Mouse (Mus musculus) heart, embryonic 12.5 days (tissue): ENCODE results near the gene Chgb. TPM values are rescaled to one million over a fixed set of nuclear protein-coding genes. Genes with fewer than 3 reads are reported as not detected.

Experiments used
- ATAC-seq: fragments of 200-750 bp; cut with Nextera tagmentation; 2 replicates; pipeline ENCODE4 v1.8.0; 2017; ENCODE audit warnings: moderate TSS enrichment, moderate library complexity; ENCODE audit not compliant: insufficient number of reproducible peaks, low FRiP score
- H3K27ac ChIP-seq: fragments of 300-500 bp; sonication (generic); 2 replicates; pipeline ENCODE4 v1.5.1; 2016; ENCODE audit warnings: mild to moderate bottlenecking, moderate library complexity; ENCODE audit not compliant: poor library complexity, severe bottlenecking
- H3K27me3 ChIP-seq: fragments of 300-500 bp; sonication (generic); replicated peaks from 2 replicates; pipeline ENCODE4 v1.6.1; 2016; ENCODE audit warnings: mild to moderate bottlenecking, moderate library complexity
- H3K36me3 ChIP-seq: fragments of 300-500 bp; sonication (generic); 2 replicates; pipeline ENCODE4 v1.6.1; 2016; ENCODE audit warnings: mild to moderate bottlenecking, moderate library complexity
- H3K4me1 ChIP-seq: fragments of 300-500 bp; sonication (generic); replicated peaks from 2 replicates; pipeline ENCODE4 v1.6.1; 2016; ENCODE audit warnings: mild to moderate bottlenecking
- H3K4me2 ChIP-seq: fragments of 300-500 bp; sonication (generic); 2 replicates; pipeline ENCODE4 v1.6.1; 2016; ENCODE audit warnings: mild to moderate bottlenecking, moderate library complexity
- H3K4me3 ChIP-seq: fragments of 300-500 bp; sonication (generic); 2 replicates; pipeline ENCODE4 v1.5.1; 2016; ENCODE audit warnings: mild to moderate bottlenecking
- H3K9ac ChIP-seq: fragments of 300-500 bp; sonication (generic); 2 replicates; pipeline ENCODE4 v1.6.1; 2016; ENCODE audit warnings: mild to moderate bottlenecking, moderate library complexity
- H3K9me3 ChIP-seq: fragments of 300-500 bp; sonication (generic); replicated peaks from 2 replicates; pipeline ENCODE4 v1.6.1; 2016; ENCODE audit warnings: mild to moderate bottlenecking, moderate library complexity
- WGBS: fragments of 180-500 bp; shearing (Covaris S2); methylation state at CpG from one replicate; pipeline ENCODE4 v1.1.7; 2016; 5-methylcytosine and 5-hydroxymethylcytosine counted together
- polyA plus RNA-seq: library from polyadenylated mRNA; unstranded; fragments of >200 nt; fragmentation: Nextera tagmentation; extraction: Ambion mirVana; gene quantifications from 2 replicates; pipeline ENCODE4 v1.2.1, GENCODE M21; 2016

Chgb gene
- polyA plus RNA-seq = 0.10 and 0.11 TPM in 2 replicates

DNA sequence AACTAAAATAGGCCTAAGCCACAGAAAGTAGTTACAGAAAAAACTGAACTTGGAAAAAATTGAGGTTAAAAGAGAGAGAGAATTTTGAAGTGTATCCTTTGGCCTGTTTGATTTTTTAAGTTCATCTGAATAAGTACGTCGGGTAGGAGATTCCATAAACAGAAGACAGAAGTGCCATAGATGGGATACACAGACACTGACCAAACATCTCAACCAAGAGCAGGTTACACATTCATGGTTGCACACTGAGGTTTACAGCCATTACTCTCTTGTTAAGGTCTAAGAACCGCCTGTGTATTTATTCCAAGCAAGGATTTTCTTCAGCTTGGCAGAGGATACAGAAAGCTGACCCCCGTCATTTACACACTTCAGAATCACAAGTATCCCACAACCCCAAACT lies at the start of gene Chgb:
TSS of gene Chgb (plus strand) at position 301 of the 400 bp plus-strand sequence.
- H3K36me3 ChIP-seq = no peaks in the 10 kb centered on the region
- H3K9ac ChIP-seq = no peak within 1 kb of the TSS
- H3K4me2 ChIP-seq = peak within 1 kb of the TSS; percentile 78
- WGBS = 17% methylated on average over 4 of the region's 4 CpGs
- no peak within 1 kb of the TSS for H3K27ac ChIP-seq
- H3K9me3 ChIP-seq = no peaks in the 10 kb centered on the region
- peak within 1 kb of the TSS; percentile 50 for H3K4me3 ChIP-seq
- peaks cover 4% of the 10 kb centered on the region; the same call in 1 of the 2 replicates for H3K4me1 ChIP-seq
- peaks cover 15% of the 10 kb centered on the region for H3K27me3 ChIP-seq
- no peak for ATAC-seq

DNA sequence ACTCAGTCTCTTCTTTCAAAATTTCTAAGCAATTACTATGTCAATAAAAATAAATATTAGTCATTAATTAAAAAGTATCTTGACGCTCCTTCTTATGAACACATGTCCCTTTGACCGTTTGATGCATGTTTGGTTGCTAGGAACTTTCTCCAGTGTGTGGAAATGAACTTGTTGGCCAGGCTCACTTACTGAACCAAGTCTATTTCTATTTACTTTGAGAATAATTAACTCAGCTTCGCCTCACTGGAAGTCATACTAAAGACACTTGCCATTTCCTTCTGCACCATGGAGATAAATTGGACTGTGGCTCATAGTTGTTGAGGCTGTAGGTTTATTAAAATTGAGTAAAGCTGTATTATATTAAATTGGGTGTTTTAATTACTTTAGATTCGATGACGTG lies 48.1 kb upstream of the Chgb start:
- H3K9me3 ChIP-seq = no peaks in the 10 kb centered on the region
- no peak overlapping the region for H3K4me3 ChIP-seq
- H3K27me3 ChIP-seq = no peaks in the 10 kb centered on the region
- ATAC-seq = no peak
- H3K4me1 ChIP-seq = no peaks in the 10 kb centered on the region
- H3K36me3 ChIP-seq = no peaks in the 10 kb centered on the region
- no peak overlapping the region for H3K4me2 ChIP-seq
- WGBS = 88% methylated on average over 5 of the region's 5 CpGs
- H3K9ac ChIP-seq = no peak overlapping the region
- H3K27ac ChIP-seq = no peak overlapping the region

DNA sequence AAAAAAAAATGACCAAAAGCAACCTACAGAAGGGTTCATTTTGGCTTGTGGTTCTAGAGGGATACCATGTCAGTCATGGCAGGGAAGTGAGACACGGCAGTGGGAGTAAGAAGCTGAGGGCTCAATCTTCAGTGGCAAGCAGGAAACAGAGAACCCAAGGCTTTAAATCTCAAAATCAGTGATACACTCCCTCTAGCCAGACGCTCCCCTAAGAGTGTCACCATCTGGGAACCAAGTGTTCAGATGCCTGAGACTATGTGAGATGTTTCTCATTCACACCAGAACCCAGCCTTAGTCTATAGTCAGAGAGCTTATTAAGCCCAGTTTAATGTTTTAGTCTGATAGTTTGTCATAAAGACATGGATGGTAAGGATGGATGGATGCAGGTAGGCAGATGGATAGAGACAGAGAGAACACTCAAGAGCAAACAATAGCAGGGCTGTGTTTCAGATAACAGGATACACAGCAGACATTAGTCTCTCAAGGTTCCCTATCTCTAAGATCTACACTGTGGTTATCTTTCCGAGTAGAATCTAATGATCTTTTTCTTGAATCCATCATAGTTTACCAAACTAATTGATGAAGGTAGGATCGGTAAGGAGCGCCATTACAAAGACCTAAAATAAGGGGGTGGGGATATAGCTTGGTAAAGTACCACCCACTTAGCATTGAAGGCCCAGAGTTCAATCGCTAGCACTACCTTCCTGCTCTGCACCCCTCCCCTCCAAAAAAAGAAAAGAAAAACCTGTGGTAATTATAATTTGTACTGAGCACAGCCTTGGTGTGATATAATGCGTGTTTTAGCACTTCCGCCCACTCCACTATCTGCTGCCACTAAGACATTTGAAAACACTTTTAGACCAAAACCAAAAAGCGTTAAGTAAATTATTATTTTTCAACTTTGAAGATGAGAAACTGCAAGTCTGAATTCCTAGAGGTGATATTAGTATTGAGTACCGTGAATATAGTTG lies 47.2 kb upstream of the Chgb start:
- Histone ChIP-seq H3K27me3 (no peaks in the 10 kb centered on the region), H3K27ac (no peak overlapping the region), H3K9me3 (no peaks in the 10 kb centered on the region), H3K9ac (no peak overlapping the region), H3K36me3 (no peaks in the 10 kb centered on the region), H3K4me3 (no peak overlapping the region), H3K4me1 (no peaks in the 10 kb centered on the region), H3K4me2 (no peak overlapping the region)
- ATAC-seq = no peak
- WGBS = 86% methylated on average over 10 of the region's 10 CpGs

DNA sequence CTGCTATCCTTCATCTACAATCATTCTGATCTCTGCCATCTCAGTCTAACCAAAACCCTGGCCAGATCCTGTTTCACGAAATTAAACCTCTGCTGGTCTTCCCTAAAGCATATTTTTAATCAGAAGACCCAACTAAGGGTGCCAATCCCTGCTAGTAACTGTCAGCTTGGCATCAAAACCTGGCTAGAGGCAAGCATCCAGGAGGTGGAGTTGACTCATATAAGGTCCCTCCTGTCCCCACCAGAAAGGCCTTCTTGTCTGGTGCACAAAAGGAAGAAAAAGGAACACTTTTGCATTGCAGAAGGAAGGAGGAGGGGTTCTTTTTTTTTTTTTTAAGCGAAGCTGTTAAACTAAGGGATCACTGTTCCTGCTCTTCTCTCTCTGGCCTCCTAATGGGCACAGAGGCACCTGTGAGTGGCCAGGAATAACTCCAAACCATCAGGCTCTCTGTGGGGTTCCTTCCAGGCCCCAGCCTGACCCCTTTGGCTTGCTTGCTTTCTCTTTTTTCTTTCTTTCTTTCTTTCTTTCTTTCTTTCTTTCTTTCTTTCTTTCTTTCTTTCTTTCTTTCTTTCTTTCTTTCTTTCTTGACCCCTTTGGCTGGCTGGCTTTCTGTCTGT lies 42.2 kb upstream of the Chgb start:
- no peaks in the 10 kb centered on the region for H3K36me3 ChIP-seq
- H3K9ac ChIP-seq = no peak overlapping the region
- H3K4me3 ChIP-seq = no peak overlapping the region
- 51% methylated on average over 2 of the region's 2 CpGs for WGBS
- no peak overlapping the region for H3K27ac ChIP-seq
- no peaks in the 10 kb centered on the region for H3K27me3 ChIP-seq
- no peaks in the 10 kb centered on the region for H3K4me1 ChIP-seq
- H3K9me3 ChIP-seq = no peaks in the 10 kb centered on the region
- no peak overlapping the region for H3K4me2 ChIP-seq
- ATAC-seq = no peak

DNA sequence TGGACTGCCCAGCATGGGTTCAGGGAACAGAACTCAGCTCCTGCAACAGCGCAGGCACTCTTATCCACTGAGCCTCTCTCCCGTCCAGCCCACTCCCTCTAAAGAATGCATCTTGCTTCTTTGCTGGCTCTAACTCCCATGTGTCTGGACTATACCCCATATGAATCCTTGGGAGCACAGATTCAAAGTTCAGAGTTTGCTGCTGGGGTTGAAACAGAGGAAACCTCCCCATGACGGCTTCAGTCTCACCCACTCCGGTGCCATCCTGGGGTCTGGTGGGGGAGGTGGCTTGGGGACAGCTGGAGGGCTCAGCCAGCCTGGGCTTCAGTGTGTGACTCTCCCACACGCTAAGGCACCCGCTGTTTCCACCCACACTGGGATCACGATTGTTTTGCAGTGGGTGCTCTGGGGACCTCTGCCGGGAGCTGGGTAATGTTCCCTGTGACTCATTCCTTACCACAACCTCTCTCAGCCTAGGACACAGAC lies 39.2 kb upstream of the Chgb start:
- H3K9ac ChIP-seq = no peak overlapping the region
- no peak overlapping the region for H3K4me2 ChIP-seq
- no peaks in the 10 kb centered on the region for H3K36me3 ChIP-seq
- H3K4me1 ChIP-seq = no peaks in the 10 kb centered on the region
- 62% methylated on average over 8 of the region's 8 CpGs for WGBS
- H3K4me3 ChIP-seq = no peak overlapping the region
- H3K27ac ChIP-seq = no peak overlapping the region
- no peaks in the 10 kb centered on the region for H3K27me3 ChIP-seq
- ATAC-seq = no peak
- no peaks in the 10 kb centered on the region for H3K9me3 ChIP-seq

DNA sequence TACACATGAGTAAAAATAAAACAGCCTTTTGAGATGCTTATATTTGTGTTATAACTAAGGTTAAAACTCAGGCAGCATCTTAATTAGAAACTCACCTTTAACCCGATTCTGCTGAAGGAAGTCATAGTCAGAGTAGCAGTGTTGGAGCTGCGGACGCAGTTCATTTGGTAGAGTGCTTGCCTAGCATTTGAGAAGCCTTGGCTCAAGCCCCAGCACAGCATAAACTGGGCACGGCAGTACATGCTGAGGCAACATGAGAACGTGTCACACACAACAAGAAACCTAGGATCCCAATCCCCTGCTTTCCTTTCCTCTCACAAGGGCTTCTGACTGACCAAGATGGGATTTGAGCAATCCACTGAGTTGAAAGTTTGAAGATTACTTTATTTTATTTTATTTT lies 36.2 kb upstream of the Chgb start:
- 87% methylated on average over 5 of the region's 5 CpGs for WGBS
- Histone ChIP-seq H3K9ac (no peak overlapping the region), H3K36me3 (no peaks in the 10 kb centered on the region), H3K27ac (no peak overlapping the region), H3K9me3 (no peaks in the 10 kb centered on the region), H3K27me3 (no peaks in the 10 kb centered on the region), H3K4me3 (no peak overlapping the region), H3K4me1 (no peaks in the 10 kb centered on the region), H3K4me2 (no peak overlapping the region)
- ATAC-seq = no peak

DNA sequence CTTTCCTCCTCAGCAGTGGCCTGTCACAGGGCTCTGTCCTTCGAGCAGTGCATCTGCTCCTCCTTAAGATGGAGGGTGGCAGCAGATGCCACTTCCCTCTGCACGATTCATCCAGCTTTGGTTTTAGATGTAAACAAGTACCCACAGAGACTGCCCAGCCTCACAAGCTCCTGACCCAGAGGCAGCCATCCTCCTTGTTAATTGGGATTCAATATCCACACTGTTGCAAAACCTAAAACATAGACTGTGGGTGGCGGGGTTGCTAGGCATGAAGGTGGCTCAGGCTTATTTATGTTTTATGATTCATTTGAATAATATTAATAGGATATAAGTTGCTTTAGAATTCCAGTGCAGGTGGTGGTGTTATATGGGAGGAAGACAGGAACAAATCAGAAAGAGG lies 35.0 kb upstream of the Chgb start:
- peaks cover 7% of the 10 kb centered on the region for H3K36me3 ChIP-seq
- no peak for ATAC-seq
- 79% methylated on average over 3 of the region's 3 CpGs for WGBS

DNA sequence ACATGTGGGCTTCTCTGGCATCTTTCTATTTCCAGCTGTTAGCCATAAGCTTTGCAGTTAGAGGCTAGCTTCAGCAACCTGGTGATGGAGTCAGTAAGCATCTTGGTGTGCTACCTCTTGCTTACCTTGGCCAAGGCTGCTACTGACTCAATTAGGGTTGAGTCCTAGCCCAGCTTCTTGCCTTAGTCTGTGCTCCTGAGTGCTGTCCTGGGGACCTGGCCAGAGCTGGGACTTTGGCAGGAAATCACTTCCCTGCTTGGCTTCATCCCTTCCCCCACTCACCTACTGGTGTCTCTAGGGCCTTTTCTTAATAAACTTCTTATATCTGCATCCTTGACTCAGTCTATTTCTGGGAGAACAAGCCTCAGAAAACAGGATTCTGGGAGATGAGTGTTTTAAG lies 30.4 kb upstream of the Chgb start:
- Histone ChIP-seq H3K9me3 (no peaks in the 10 kb centered on the region), H3K27ac (no peak overlapping the region), H3K9ac (no peak overlapping the region), H3K4me2 (no peak overlapping the region), H3K27me3 (no peaks in the 10 kb centered on the region), H3K36me3 (peaks cover 7% of the 10 kb centered on the region), H3K4me3 (no peak overlapping the region), H3K4me1 (no peaks in the 10 kb centered on the region)
- ATAC-seq = no peak

More for the DNA sequence above, 35.0 kb upstream of the Chgb start:
- Histone ChIP-seq H3K27ac (no peak overlapping the region), H3K9ac (no peak overlapping the region), H3K4me2 (no peak overlapping the region), H3K9me3 (no peaks in the 10 kb centered on the region), H3K4me3 (no peak overlapping the region), H3K27me3 (no peaks in the 10 kb centered on the region), H3K4me1 (no peaks in the 10 kb centered on the region)

DNA sequence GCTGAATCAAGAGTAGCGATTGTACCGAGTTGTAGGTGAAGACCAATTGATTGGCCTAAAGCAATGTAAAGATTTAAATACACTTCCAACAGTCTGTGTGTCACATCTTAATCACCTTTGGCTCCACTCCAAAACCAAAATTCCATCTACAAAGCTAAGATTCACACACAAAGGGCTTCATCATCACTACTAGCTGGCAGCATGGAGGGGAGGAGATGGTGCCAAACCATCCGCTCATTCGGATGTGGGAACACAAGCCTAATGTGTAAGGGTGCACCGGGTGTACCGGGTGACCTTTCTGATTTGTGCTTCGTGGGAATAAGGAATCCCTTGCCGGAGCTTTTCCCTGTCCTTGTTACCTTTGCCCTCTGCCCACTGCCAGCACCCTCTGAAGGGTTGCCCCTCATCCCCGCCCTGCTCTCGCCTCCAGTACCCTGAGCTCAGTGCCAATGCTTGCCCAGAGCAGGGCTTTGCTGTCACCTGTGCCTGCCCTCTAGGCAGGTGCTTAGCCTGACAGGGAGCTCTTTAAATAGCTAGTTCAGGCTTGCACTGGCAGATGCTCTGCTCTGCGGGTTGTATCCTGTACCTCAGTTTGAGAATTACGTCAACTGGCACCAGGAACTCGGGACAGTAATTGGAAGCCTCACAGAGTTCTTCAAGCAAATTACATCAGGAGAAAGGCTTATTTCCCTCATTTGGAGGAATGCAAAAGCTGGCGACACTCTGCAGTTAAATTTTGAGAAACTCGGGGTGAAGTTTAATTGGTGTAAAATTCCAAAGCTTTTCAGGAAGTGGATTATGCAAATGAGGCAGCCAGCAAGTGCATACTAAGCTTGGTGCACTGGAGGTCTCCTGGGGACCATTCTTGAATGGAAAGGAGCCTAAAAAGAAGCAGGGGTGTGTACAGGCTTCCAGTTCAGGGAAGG lies 29.7 kb upstream of the Chgb start:
- WGBS = 73% methylated on average over 15 of the region's 15 CpGs

DNA sequence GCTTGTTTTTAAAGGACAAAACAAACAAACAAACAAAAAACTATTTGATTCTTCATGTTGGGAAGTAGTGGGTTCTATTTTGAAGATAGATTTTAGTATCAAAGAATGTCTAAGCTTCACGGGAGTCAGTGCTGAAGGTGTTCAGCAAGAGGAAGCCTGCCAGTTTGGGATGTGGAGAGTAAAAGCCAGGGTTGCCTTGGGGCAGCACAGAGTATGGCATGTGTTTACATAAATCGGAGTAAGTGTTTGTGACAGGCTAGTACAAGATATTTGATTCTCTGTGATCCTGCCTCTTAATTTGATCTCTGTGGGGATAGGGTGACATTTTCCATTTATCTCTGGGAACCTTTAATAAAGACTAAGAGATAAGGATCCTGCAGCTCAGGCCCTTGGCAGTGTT lies 28.7 kb upstream of the Chgb start:
- WGBS = 66% methylated on average over 2 of the region's 2 CpGs
- no peaks in the 10 kb centered on the region for H3K27me3 ChIP-seq
- H3K27ac ChIP-seq = no peak overlapping the region
- H3K4me2 ChIP-seq = no peak overlapping the region
- no peak overlapping the region for H3K4me3 ChIP-seq
- H3K9me3 ChIP-seq = no peaks in the 10 kb centered on the region
- ATAC-seq = no peak
- peaks cover 7% of the 10 kb centered on the region for H3K36me3 ChIP-seq
- peaks cover 5% of the 10 kb centered on the region for H3K4me1 ChIP-seq
- H3K9ac ChIP-seq = no peak overlapping the region

More for the DNA sequence above, 29.7 kb upstream of the Chgb start:
- no peaks in the 10 kb centered on the region for H3K9me3 ChIP-seq
- no peak overlapping the region for H3K4me2 ChIP-seq
- no peak overlapping the region for H3K4me3 ChIP-seq
- H3K36me3 ChIP-seq = peaks cover 7% of the 10 kb centered on the region
- no peaks in the 10 kb centered on the region for H3K27me3 ChIP-seq
- H3K27ac ChIP-seq = no peak overlapping the region
- ATAC-seq = no peak
- H3K9ac ChIP-seq = no peak overlapping the region
- no peaks in the 10 kb centered on the region for H3K4me1 ChIP-seq

DNA sequence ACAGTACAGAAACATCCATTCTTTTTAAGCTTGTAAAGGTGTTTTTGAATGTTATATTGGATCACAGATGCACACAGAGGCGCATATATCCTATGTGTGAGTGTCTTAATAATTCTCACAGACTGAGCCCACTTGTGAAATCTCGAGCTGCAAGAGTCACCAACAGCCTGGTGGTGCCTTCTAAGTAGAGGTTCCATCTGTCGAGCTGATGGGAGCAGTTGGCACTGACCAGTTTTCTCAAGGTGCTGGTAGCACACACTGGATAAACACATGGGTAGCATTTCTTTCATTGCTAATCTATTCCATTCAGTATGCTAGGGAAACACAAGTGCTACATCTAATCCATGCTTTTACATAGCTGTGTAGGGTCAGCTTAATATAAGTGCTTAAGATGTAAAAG lies 27.9 kb upstream of the Chgb start:
- Histone ChIP-seq H3K27ac (no peak overlapping the region), H3K4me1 (peaks cover 5% of the 10 kb centered on the region), H3K36me3 (peaks cover 7% of the 10 kb centered on the region), H3K27me3 (no peaks in the 10 kb centered on the region), H3K4me3 (no peak overlapping the region), H3K9ac (no peak overlapping the region), H3K4me2 (no peak overlapping the region), H3K9me3 (no peaks in the 10 kb centered on the region)
- ATAC-seq = no peak
- WGBS = 79% methylated on average over 3 of the region's 3 CpGs
